Mouse (Mus musculus): ENCODE data around the gene Nwd1. TPM values are rescaled to one million over a fixed set of nuclear protein-coding genes. Genes with fewer than 3 reads are reported as not detected.

Gene Nwd1
- polyA plus RNA-seq, 1 experiment from 2014 or later: not detected

DNA sequence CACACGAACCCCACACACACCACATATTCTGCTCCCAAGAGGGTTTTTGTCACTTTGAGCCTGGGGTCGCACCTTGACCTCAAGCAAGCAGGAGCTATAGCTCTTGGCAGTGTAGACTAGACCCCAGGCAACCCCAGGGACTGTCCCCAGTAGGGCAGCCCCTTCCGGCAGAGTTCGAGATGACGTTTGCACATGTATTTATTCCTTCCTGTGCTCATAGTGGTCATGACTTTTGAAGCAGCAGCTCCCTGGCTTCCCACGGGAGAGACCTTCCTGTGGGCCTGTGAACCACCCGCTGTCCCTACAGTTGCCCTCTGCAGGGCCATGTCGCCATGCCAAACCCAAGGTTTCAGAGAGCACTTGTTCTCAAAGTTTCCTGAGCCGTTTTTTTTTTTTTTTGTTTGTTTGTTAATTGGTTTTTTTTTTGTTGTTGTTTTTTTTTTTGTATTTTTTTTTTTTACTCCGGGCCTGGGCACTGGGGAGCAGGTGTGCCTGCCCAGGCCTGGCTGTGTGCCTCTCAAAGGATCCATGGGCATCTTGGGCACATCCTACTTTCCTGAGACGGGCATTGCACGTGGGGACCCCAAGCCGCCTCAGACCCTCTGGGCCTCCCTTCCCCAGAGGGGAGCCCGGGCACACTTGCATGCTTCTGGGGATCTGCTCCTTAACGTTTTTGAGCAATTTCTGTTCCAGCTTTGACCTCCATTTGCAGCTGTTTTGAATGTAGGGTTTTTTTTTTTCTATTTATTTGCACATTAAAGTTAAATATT, 111.1 kb downstream of the Nwd1 start:
- 93% methylated on average over 15 of the region's 15 CpGs for WGBS
- Histone ChIP-seq H3K4me1 (replicated peaks) (no peaks in the 10 kb centered on the region), H3K27me3 (ENCODE audit: insufficient read depth, poor library complexity, severe bottlenecking) (no peaks in the 10 kb centered on the region), H3K9me3 (no peaks in the 10 kb centered on the region), H3K4me3 (no peak overlapping the region), H3K36me3 (peaks cover 68% of the 10 kb centered on the region), H3K27ac (no peak overlapping the region)
- DNase-seq (ENCODE audit: low spot score): no peak

DNA sequence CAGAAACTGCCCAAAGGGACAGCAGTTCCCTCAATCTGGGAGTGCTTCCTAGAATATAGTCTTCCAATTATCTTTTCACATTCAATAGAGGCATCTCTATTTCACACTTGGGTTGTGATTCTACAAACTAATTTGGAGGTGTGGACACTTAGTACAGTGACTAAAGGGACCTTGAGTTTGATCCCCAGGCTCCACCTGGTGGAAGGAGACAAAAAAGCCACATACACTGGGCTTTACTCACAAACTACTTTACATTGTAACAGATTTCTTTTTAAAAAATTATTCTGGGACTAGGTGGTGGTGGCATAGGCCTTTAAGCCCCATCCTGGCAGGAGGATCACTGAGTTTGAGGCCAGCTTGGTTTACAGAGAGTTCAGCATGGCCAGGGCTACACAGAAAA, 111.8 kb downstream of the Nwd1 start:
- H3K27ac ChIP-seq: no peak overlapping the region
- peaks cover 61% of the 10 kb centered on the region for H3K36me3 ChIP-seq
- DNase-seq (ENCODE audit: low spot score): no peak
- H3K9me3 ChIP-seq: no peaks in the 10 kb centered on the region
- H3K4me1 ChIP-seq (replicated peaks): no peaks in the 10 kb centered on the region
- H3K27me3 ChIP-seq (ENCODE audit: insufficient read depth, poor library complexity, severe bottlenecking): no peaks in the 10 kb centered on the region
- H3K4me3 ChIP-seq: no peak overlapping the region

DNA sequence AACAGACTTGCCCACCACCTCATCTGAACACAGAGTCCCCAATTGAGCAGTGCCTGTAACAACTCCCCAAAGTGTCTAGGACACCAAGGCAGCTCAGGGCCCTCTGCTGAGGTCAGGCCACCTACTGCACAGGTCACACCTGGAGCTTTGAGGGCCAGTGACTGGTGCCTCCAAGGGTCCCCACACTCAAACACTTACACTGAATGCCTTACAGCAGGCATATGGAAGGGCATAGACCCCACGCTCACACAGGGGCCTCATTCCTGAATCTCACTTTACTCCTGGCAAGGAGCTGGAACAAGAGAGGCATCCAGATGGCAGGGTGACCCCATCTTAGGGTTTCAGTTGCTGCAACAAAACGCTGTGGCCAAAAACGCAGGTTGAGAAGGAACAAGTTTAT, 113.7 kb downstream of the Nwd1 start:
- no peaks in the 10 kb centered on the region for H3K4me1 ChIP-seq (replicated peaks)
- 89% methylated on average over 3 of the region's 3 CpGs for WGBS
- no peak overlapping the region for H3K27ac ChIP-seq
- H3K27me3 ChIP-seq (ENCODE audit: insufficient read depth, poor library complexity, severe bottlenecking): no peaks in the 10 kb centered on the region
- H3K4me3 ChIP-seq: no peak overlapping the region
- H3K9me3 ChIP-seq: no peaks in the 10 kb centered on the region
- DNase-seq (ENCODE audit: low spot score): no peak
- H3K36me3 ChIP-seq: peaks cover 46% of the 10 kb centered on the region

DNA sequence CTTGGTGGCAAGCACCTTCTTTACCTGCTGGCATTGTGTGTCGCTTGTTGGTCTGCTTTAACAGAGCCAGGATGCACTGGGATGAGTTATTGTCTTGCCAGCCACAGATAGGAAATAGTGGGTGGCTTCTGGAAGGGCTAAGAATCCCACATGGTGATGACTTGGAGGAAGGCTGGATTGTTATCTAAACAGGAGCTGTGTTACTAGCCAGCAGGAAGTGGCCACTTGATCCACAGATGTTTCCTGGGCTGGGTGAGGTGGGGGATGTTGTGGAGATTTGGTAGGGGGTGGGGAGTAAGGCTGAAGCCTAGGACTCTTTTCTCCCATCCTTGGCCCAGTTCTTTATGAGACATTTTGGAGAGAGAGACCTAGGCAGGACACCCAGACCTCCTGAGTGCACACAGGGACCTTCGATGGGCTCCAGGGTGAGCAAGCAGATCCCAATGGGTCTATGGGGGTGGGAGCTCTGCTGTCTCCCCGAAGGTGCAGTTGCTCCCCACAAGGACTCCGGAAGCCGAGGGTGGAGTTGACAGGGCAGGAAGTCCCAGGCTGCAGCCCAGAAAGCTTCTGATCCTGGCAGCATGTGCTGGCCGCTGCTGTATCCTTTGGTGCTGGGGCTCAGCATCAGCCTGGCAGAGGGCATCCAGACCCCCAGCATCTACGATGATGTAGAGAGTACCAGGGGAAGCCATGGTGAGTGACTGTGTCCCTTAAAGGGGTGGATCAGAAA, 115.0 kb downstream of the Nwd1 start, which contains the start of gene F2rl3:
TSS of gene F2rl3 (plus strand) at position 559 of the 730 bp plus-strand sequence.
- peak within 1 kb of the TSS; percentile 35 for H3K27ac ChIP-seq
- H3K4me3 ChIP-seq: no peak within 1 kb of the TSS
- 81% methylated on average over 7 of the region's 7 CpGs for WGBS
- H3K9me3 ChIP-seq: no peaks in the 10 kb centered on the region
- no peaks in the 10 kb centered on the region for H3K27me3 ChIP-seq (ENCODE audit: insufficient read depth, poor library complexity, severe bottlenecking)
- 0 out of 2 replicates have a peak, but pooled peaks cover under 1% of the 10 kb centered on the region for H3K4me1 ChIP-seq (replicated peaks)
- peaks cover 33% of the 10 kb centered on the region for H3K36me3 ChIP-seq
- no peak for DNase-seq (ENCODE audit: low spot score)

DNA sequence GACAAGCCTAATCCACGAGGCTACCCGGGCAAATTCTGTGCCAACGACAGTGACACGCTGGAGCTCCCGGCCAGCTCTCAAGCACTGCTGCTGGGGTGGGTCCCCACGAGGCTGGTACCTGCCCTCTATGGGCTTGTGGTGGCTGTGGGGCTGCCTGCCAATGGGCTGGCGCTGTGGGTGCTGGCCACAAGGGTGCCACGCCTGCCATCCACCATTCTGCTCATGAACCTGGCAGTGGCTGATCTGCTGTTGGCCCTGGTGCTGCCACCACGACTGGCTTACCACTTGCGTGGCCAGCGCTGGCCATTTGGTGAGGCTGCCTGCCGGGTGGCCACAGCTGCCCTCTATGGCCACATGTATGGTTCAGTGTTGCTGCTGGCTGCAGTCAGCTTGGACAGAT, 115.8 kb downstream of the Nwd1 start:
- peaks cover 25% of the 10 kb centered on the region for H3K36me3 ChIP-seq
- WGBS: 92% methylated on average over 12 of the region's 12 CpGs
- H3K9me3 ChIP-seq: no peaks in the 10 kb centered on the region
- H3K4me1 ChIP-seq (replicated peaks): peaks cover 5% of the 10 kb centered on the region; the same call in 1 of the 2 replicates
- H3K27me3 ChIP-seq (ENCODE audit: insufficient read depth, poor library complexity, severe bottlenecking): no peaks in the 10 kb centered on the region
- DNase-seq (ENCODE audit: low spot score): no peak
- H3K27ac ChIP-seq: peak overlapping the region; percentile 13
- no peak overlapping the region for H3K4me3 ChIP-seq

DNA sequence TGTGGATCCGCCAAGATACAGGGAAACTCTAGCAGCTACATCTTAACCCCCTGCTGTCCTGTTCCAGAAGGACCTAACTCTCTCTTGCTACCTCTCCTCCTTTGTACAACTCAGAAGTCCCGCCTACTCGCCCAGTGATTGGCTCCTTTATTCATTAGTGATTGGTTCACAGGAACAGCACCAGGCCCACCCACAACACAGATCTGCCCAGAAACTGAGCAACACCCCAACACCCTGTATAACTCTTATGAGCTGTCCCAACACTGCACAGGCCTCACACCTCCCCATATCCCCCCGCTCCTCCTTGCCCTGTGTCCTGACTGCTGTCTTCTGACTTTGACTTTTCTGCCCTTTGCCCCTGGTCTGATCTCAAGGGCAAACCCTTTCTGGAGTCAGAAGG, 119.2 kb downstream of the Nwd1 start:
- Histone ChIP-seq H3K27me3 (ENCODE audit: insufficient read depth, poor library complexity, severe bottlenecking) (no peaks in the 10 kb centered on the region), H3K36me3 (no peaks in the 10 kb centered on the region), H3K27ac (no peak overlapping the region), H3K4me1 (replicated peaks) (peaks cover 5% of the 10 kb centered on the region; the same call in 1 of the 2 replicates), H3K4me3 (no peak overlapping the region), H3K9me3 (no peaks in the 10 kb centered on the region)
- no peak for DNase-seq (ENCODE audit: low spot score)
- 63% methylated on average over 4 of the region's 4 CpGs for WGBS

DNA sequence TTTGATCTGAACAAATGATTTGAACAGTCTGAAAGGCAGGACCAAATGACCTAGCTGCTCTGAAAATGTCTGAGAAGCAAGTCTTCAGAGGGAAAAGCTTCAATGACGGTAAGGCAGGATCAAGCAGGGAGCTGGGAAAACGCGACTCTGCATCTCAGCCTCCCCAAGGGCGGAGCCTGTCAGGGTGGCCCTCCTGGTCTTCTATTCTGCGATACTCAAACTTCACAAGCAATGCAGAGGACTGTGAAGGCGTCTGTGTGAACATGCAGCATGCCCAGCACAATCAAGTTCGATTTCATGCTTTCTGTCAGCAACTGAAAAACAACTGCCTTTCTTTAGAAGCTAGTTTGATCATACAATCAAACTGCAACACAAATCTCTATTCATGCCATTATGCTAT, 120.3 kb downstream of the Nwd1 start:
- no peak for DNase-seq (ENCODE audit: low spot score)
- no peaks in the 10 kb centered on the region for H3K27me3 ChIP-seq (ENCODE audit: insufficient read depth, poor library complexity, severe bottlenecking)
- 35% methylated on average over 7 of the region's 7 CpGs for WGBS
- H3K36me3 ChIP-seq: no peaks in the 10 kb centered on the region
- H3K27ac ChIP-seq: no peak overlapping the region
- H3K4me3 ChIP-seq: no peak overlapping the region
- H3K4me1 ChIP-seq (replicated peaks): peaks cover 5% of the 10 kb centered on the region; the same call in 1 of the 2 replicates
- H3K9me3 ChIP-seq: no peaks in the 10 kb centered on the region

Other genes with a start within 250 kb of the Nwd1 start
- 73.8 and 74.3 TPM in 2 replicates for gene Eps15l1, start 225.3 kb upstream of the Nwd1 start, polyA plus RNA-seq (2016; fragmentation: Nextera tagmentation; extraction: Ambion mirVana)
- gene Calr3, start 202.8 kb upstream of the Nwd1 start, polyA plus RNA-seq (2016; fragmentation: Nextera tagmentation; extraction: Ambion mirVana): 0.80 and 1.6 TPM in 2 replicates
- 14.3 and 15.5 TPM in 2 replicates for gene 1700030K09Rik, start 202.8 kb upstream of the Nwd1 start, polyA plus RNA-seq (2016; fragmentation: Nextera tagmentation; extraction: Ambion mirVana)
- gene Cherp, start 171.5 kb upstream of the Nwd1 start, polyA plus RNA-seq (2016; fragmentation: Nextera tagmentation; extraction: Ambion mirVana): 99.1 and 105 TPM in 2 replicates
- gene Slc35e1, start 154.1 kb upstream of the Nwd1 start, polyA plus RNA-seq (2016; fragmentation: Nextera tagmentation; extraction: Ambion mirVana): 19.6 and 21.3 TPM in 2 replicates
- 18.9 and 21.9 TPM in 2 replicates for gene Med26, start 98.4 kb upstream of the Nwd1 start, polyA plus RNA-seq (2016; fragmentation: Nextera tagmentation; extraction: Ambion mirVana)
- 113 and 125 TPM in 2 replicates for gene Smim7, start 75.6 kb upstream of the Nwd1 start, polyA plus RNA-seq (2016; fragmentation: Nextera tagmentation; extraction: Ambion mirVana)
- gene Tmem38a, start 74.7 kb upstream of the Nwd1 start, polyA plus RNA-seq (2016; fragmentation: Nextera tagmentation; extraction: Ambion mirVana): 8.6 and 11.0 TPM in 2 replicates
- gene Sin3b, start 76.6 kb downstream of the Nwd1 start, polyA plus RNA-seq (2016; fragmentation: Nextera tagmentation; extraction: Ambion mirVana): 154 and 175 TPM in 2 replicates
- gene F2rl3, start 115.2 kb downstream of the Nwd1 start, polyA plus RNA-seq (2016; fragmentation: Nextera tagmentation; extraction: Ambion mirVana): 1.9 and 2.5 TPM in 2 replicates

Data from hindbrain, embryonic 10.5 days (tissue).